Mouse (Mus musculus) liver, embryonic 14.5 days (tissue): ENCODE measurements at regions not wholly inside any gene's neighbourhood (a gene's known extent, or its start where the extent isn't known, plus 50 kb on each side); places are given as distances from the start of the nearest gene placed in this dataset.

ENCODE experiments used
- CTCF ChIP-seq: IDR thresholded peaks from 2 replicates; pipeline ENCODE4 v1.5.1; 2016; ENCODE audit warnings: antibody characterized with exemption, low read depth, control low read depth
- EP300 ChIP-seq: IDR thresholded peaks from 2 replicates; pipeline ENCODE4 v1.6.1; 2016; ENCODE audit warnings: antibody characterized with exemption, low read depth

- TF ChIP-seq CTCF, result no peak
- peak; percentile 35; the same call in 1 of the 2 replicates for TF ChIP-seq EP300
These were observed 251.6 kb downstream of the Kcnj3 start for GRCm38 (mm10) chr2:55687345-55687744.
